Mouse (Mus musculus) stomach, postnatal 0 days (tissue): ENCODE results near the gene Cacng8.

ENCODE experiments used
- CTCF ChIP-seq: IDR thresholded peaks from 2 replicates; pipeline ENCODE4 v1.5.1; 2016; ENCODE audit warnings: antibody characterized with exemption, low read depth, mild to moderate bottlenecking, moderate library complexity
- EP300 ChIP-seq: optimal IDR thresholded peaks from 2 replicates; pipeline ENCODE3; 2016; ENCODE audit warnings: antibody characterized with exemption

DNA sequence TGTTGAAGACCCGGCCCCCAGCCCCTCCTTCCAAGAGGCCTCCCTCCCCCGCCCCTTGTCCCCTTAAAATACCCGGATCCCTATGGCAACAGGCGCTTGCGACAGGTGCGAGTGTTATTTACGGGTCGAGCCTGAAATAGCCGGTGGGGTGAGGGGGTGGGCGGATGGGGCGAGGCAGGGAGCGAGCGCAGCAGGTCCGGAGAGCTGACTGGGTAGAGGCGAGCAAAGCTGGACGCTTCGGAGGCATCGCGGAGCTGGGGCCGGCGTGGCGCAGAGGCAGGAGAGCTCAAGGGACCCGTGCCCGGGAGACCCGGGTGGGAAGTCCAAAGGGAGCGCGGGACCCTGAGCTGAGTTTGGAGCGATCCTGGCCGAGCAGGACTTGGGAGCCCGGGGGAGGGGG is 32.9 kb downstream of the Cacng8 start:
- no peak for TF ChIP-seq CTCF
- TF ChIP-seq EP300 = no peak
